In the genomic region with DNA sequence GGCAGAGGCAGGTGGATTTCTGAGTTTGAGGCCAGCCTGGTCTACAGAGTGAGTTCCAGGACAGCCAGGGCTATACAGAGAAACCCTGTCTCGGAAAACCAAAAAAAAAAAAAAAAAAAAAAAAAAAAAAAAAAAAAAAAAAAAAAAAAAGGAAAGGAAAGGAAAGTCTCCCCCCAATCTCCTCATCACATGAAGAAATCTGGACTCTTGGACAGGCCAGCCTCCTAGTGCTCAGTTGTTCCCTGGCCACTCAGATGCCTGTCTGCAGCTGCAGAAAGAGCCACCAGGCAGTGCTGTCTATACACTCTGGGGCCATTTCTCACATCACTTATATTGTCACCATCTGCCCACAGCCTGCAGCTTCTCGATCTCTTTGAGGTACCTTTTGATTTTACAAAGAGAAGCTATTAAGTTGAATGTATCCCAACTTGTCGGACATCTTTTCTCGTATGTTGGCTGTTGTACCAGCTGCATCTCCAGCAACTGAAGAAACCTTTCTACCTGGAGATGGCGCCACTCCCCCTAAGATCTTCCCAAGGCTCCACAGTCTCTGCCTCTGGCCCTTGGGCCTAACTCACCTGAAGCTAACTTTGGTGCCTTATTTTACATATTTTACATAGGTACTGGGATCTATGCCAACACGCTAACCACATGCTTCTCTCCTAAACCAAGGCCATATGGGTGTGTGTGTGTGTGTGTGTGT, we compare ENCODE assay signal across 8 mouse cellular contexts. TPM values are rescaled to one million over a fixed set of nuclear protein-coding genes. Genes with fewer than 3 reads are reported as not detected.
DNase-seq lines count a peak whose midpoint lies in the region; ATAC-seq and TF ChIP-seq lines count a peak whose summit lies in the region.

No protein-coding gene starts in this region.

- 66% methylated on average over 6 of the region's 6 CpGs for WGBS in heart, postnatal 0 days
- WGBS in heart, embryonic 12.5 days = 73% methylated on average over 6 of the region's 6 CpGs
- 77% methylated on average over 6 of the region's 6 CpGs for WGBS in thymus, adult 2 months
- 75% methylated on average over 6 of the region's 6 CpGs for WGBS in lung, adult 2 months

- peak; percentile 20 for DNase-seq in heart, postnatal 0 days (ENCODE audit: low spot score)
- DNase-seq in thymus, adult 2 months = peak; percentile 51
- DNase-seq in thymus, adult 18-20 months = no peak
- DNase-seq in lung, adult 2 months = peak; percentile 33
- DNase-seq in thymus, postnatal 4 days = peak; percentile 67
- DNase-seq in layer of hippocampus, postnatal 14 days (ENCODE audit: low spot score in 2 of 2) = no peak

- no peak overlapping the region for H3K27ac ChIP-seq in heart, postnatal 0 days (ENCODE audit: low read depth)
- H3K27ac ChIP-seq in heart, embryonic 12.5 days (ENCODE audit: poor library complexity, severe bottlenecking) = no peak overlapping the region
- no peak overlapping the region for H3K27ac ChIP-seq in thymus, adult 2 months (ENCODE audit: control insufficient read depth, insufficient read depth, low read length)
- H3K27ac ChIP-seq in cortical plate, adult 2 months (ENCODE audit: insufficient read depth, low read length) = no peak overlapping the region

- no peak overlapping the region for H3K4me3 ChIP-seq in heart, postnatal 0 days (ENCODE audit: low read depth, low read length)
- no peak overlapping the region for H3K4me3 ChIP-seq in heart, embryonic 12.5 days
- H3K4me3 ChIP-seq in thymus, adult 2 months (ENCODE audit: control insufficient read depth, insufficient read depth, low read length) = no peak overlapping the region
- no peak overlapping the region for H3K4me3 ChIP-seq in cortical plate, adult 2 months (ENCODE audit: insufficient read depth, low read length)
- H3K4me3 ChIP-seq in lung, adult 2 months (replicated peaks; ENCODE audit: extremely low read depth, low read depth, low read length) = no peak overlapping the region

- TF ChIP-seq POLR2A in thymus, adult 2 months (IDR thresholded peaks at IDR 0.05; ENCODE audit: control insufficient read depth, extremely low read depth, insufficient read depth, low read length, poor library complexity) = no peak
- TF ChIP-seq POLR2A in cortical plate, adult 2 months (IDR thresholded peaks at IDR 0.05; ENCODE audit: extremely low read depth, insufficient read depth, low read length) = no peak
- TF ChIP-seq POLR2A in lung, adult 2 months (IDR thresholded peaks at IDR 0.05; ENCODE audit: borderline replicate concordance, extremely low read depth, low read depth, low read length) = no peak

- no peaks in the 10 kb centered on the region for H3K27me3 ChIP-seq in heart, postnatal 0 days (ENCODE audit: control insufficient read depth, insufficient read depth, low read length)
- no peaks in the 10 kb centered on the region for H3K27me3 ChIP-seq in heart, embryonic 12.5 days (replicated peaks)
- no peaks in the 10 kb centered on the region for H3K27me3 ChIP-seq in thymus, adult 2 months (ENCODE audit: control insufficient read depth, insufficient read depth, low read length)

- TF ChIP-seq CTCF in heart, postnatal 0 days (IDR thresholded peaks at IDR 0.05; ENCODE audit: low read depth) = peak; percentile 43; the same call in 1 of the 2 replicates
- no peak for TF ChIP-seq CTCF in thymus, adult 2 months (IDR thresholded peaks at IDR 0.05; ENCODE audit: borderline replicate concordance, control insufficient read depth, extremely low read depth, insufficient read depth, low read length, poor library complexity)
- peak; percentile 25; the same call in 1 of the 2 replicates for TF ChIP-seq CTCF in cortical plate, adult 2 months (IDR thresholded peaks at IDR 0.05; ENCODE audit: extremely low read depth, insufficient read depth, low read length)
- peak; percentile 43; the same call in 1 of the 2 replicates for TF ChIP-seq CTCF in lung, adult 2 months (IDR thresholded peaks at IDR 0.05; ENCODE audit: insufficient read depth, low read length)

- TF ChIP-seq EP300 in heart, postnatal 0 days (IDR thresholded peaks at IDR 0.05; ENCODE audit: low read depth) = no peak

- no peak overlapping the region for H3K4me2 ChIP-seq in heart, postnatal 0 days (ENCODE audit: low read depth, low read length)
- no peak overlapping the region for H3K4me2 ChIP-seq in heart, embryonic 12.5 days

- H3K36me3 ChIP-seq in heart, postnatal 0 days (replicated peaks; ENCODE audit: control insufficient read depth, insufficient read depth, low read length) = no peaks in the 10 kb centered on the region; the same call in 1 of the 2 replicates
- peaks cover 5% of the 10 kb centered on the region; the same call in 1 of the 2 replicates for H3K36me3 ChIP-seq in heart, embryonic 12.5 days
- H3K36me3 ChIP-seq in thymus, adult 2 months (ENCODE audit: control insufficient read depth, insufficient read depth, low read length) = no peaks in the 10 kb centered on the region

- peaks cover 6% of the 10 kb centered on the region; the same call in 1 of the 2 replicates for H3K4me1 ChIP-seq in heart, postnatal 0 days (ENCODE audit: control insufficient read depth, insufficient read depth)
- H3K4me1 ChIP-seq in heart, embryonic 12.5 days (replicated peaks) = peaks cover 27% of the 10 kb centered on the region
- H3K4me1 ChIP-seq in thymus, adult 2 months (replicated peaks; ENCODE audit: control insufficient read depth, insufficient read depth, low read length) = no peaks in the 10 kb centered on the region
- no peaks in the 10 kb centered on the region for H3K4me1 ChIP-seq in cortical plate, adult 2 months (ENCODE audit: control insufficient read depth, insufficient read depth, low read length)
- no peaks in the 10 kb centered on the region for H3K4me1 ChIP-seq in lung, adult 2 months (ENCODE audit: control insufficient read depth, insufficient read depth, low read length)

- H3K9ac ChIP-seq in heart, postnatal 0 days (replicated peaks; ENCODE audit: low read depth, low read length) = no peak overlapping the region
- H3K9ac ChIP-seq in heart, embryonic 12.5 days = no peak overlapping the region

- ATAC-seq in heart, postnatal 0 days (ENCODE audit: insufficient read depth, low read depth) = 0 out of 2 replicates have a peak, but pooled peaks have one; percentile 30
- no peak for ATAC-seq in heart, embryonic 12.5 days (ENCODE audit: insufficient number of reproducible peaks, low FRiP score)

- H3K9me3 ChIP-seq in heart, postnatal 0 days (replicated peaks; ENCODE audit: control insufficient read depth, low read length) = no peaks in the 10 kb centered on the region
- no peaks in the 10 kb centered on the region for H3K9me3 ChIP-seq in heart, embryonic 12.5 days (replicated peaks)

RNA-seq across cellular contexts. Expression of a gene that starts 18.6 kb away (rescaled TPM):
- 23.8 and 47.4 TPM in 2 replicates for total RNA-seq in heart, postnatal 0 days (2014; rRNA removed; ENCODE audit: low replicate concordance)
- 4.3 and 5.7 TPM in 2 replicates for polyA plus RNA-seq in heart, postnatal 0 days (2015; fragmentation: Nextera tagmentation; extraction: Ambion mirVana)
- 11.4 and 12.3 TPM in 2 replicates for polyA plus RNA-seq in heart, embryonic 12.5 days (2016; fragmentation: Nextera tagmentation; extraction: Ambion mirVana)
- polyA plus RNA-seq in thymus, adult 2 months (2012; rRNA removed) = 8.1 and 8.4 TPM in 2 replicates
- polyA plus RNA-seq in cortical plate, adult 2 months (2012; rRNA removed) = 48.7 and 49.2 TPM in 2 replicates
- polyA plus RNA-seq in lung, adult 2 months (2012; rRNA removed) = 20.3 and 25.3 TPM in 2 replicates
- 10 to 100 TPM; 55.0 to 65.6 TPM for total RNA-seq in layer of hippocampus, postnatal 14 days (2021)

Comparison
In these comparisons a context has a peak if more than half of its experiments do, and no peak if none do; other contexts are left out.
1. DNase-seq: peak in heart, postnatal 0 days (single experiment), thymus, adult 2 months (single experiment), lung, adult 2 months (single experiment) and thymus, postnatal 4 days (single experiment); none in thymus, adult 18-20 months (0 of 2) and layer of hippocampus, postnatal 14 days (0 of 2).